Mouse (Mus musculus) layer of hippocampus, adult 18-20 months (tissue): Measurements from ENCODE around the gene Gm16442. TPM values are rescaled to one million over a fixed set of nuclear protein-coding genes. Genes with fewer than 3 reads are reported as not detected.
"Not testable (repeated sequence)": the region's sequence is repeated elsewhere in the genome, so short reads cannot be mapped to it uniquely, and the experiment has no call there.

Source experiments
- DNase-seq, 2 experiments: peaks; one replicate each; pipeline ENCODE4 v3.0.0; 2022; ENCODE audit warnings: low spot score in 2 of 2
- long read RNA-seq: library from polyadenylated mRNA; stranded (forward); transcript quantifications from one replicate; pipeline ENCODE4 v2.0.0, GENCODE M21; 2021
- total RNA-seq, 2 experiments: library from RNA; stranded (reverse); gene quantifications; 2 replicates each; pipeline ENCODE4 v1.2.3; 2021

Gm16442 gene
- not detected for total RNA-seq
- long read RNA-seq = 0 reads

DNA sequence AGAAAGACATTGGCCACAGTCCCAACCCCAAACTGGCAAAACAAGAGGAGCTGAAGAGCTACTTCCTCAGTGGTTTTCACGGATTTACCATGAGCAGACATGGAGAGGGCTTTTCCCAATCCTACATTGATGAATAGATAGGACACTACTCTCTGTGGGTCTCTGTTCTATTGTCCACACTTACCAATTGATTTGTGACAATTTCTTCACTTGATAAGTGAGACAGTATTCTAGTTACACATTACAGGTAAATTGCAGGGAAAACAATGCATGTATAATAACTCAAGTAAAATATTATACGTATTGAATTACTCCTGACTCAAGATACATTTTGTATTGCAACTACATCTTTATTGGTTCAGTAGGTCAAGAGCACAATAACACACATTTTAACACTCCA lies at the start of gene Gm16442:
Gene Gm16442 (minus strand): TSS at position 101 of the 400 bp plus-strand sequence.
- DNase-seq = not testable (repeated sequence)

DNA sequence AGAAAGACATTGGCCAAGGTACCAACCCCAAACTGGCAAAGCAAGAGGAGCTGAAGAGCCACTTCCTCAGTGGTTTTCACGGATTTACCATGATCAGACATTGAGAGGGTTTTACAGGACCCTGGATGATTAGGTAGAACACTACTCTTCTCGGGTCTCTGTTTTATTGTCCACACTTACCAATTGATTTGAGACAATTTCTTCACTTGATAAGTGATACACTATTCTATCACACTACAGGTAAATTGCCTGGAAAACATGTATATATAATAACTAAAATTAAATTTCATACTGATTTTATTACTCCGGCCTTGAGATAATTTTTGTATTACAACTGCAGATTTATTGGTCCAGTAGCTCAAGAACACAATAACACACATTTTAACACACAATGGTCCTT lies 45.9 kb upstream of the Gm16442 start, which contains the start of gene Vmn1r94:
Gene Vmn1r94 (minus strand): TSS at position 101 of the 400 bp plus-strand sequence.
- not testable (repeated sequence) for DNase-seq

DNA sequence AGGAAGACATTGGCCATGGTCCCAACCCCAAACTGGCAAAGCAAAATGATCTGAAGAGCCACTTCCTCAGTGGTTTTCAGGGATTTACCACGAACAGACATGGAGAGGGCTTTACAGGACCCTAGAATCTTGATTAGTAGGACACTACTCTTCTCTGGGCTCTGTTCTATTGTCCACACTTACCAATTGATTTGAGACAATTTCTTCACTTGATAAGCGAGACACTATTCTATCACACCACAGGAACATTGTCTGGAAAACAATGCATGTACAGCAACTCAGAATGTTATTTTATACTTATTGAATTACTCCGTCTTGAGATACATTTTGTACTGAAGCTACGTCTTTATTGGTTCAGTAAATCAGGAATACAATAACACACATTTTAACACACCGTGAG lies 16.6 kb upstream of the Gm16442 start, which contains the start of gene Vmn1r93:
Gene Vmn1r93 (minus strand): TSS at position 101 of the 400 bp plus-strand sequence.
- not testable (repeated sequence) for DNase-seq

DNA sequence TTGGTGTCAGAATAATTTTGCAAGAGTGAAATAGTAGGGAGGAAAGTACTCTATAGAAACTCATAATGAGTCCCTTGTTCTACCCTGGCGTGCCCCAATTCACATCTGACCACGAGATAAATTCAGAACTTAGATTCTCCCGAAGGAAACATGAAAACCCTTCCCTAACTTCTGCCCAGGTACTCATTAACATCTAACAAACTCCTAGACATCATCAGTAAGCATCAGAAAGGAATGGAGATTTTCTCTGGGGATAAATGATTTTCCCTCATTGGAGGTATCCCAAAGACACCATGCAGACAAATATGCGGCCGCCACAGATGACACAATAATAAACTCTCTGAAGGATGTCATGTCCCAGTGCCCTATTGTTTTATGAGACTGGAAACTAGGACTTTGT lies 23.0 kb downstream of the Gm16442 start, which contains the start of gene Vmn1r91:
Gene Vmn1r91 (plus strand): TSS at position 301 of the 400 bp plus-strand sequence.
- not testable (repeated sequence) for DNase-seq

DNA sequence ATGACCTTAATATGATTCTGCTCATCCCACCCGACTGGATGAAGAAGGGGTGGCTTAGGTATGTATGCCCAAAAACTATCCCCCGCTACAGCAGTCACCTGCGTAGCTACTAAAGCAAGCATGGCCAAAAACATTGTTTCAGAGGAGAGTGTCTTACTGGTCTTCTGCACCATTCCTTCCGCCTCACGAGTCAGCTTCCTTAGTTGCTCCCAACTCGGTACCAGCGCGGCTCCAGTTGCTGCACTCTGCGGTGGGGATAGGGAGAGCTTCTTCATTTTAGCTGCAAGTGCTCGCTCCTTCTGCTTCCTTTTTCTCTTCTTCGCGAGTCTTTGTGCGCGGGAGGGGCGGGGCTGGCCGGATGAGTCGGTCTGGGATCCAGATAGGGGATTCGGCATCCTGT lies 44.3 kb downstream of the Gm16442 start:
- not testable (repeated sequence) for DNase-seq

Other genes starting within 250 kb of the Gm16442 start
- gene Ceacam19, start 234.6 kb downstream of the Gm16442 start, total RNA-seq = not detected
- 10 to 100 TPM; 12.4 to 12.8 TPM for gene Pvr, start 201.4 kb downstream of the Gm16442 start, total RNA-seq
- not detected for gene Igsf23, start 171.8 kb downstream of the Gm16442 start, total RNA-seq
- not detected for gene Ceacam20, start 157.2 kb downstream of the Gm16442 start, total RNA-seq
- gene Nlrp9b, start 131.1 kb downstream of the Gm16442 start, total RNA-seq = not detected
- gene Vmn1r91, start 22.9 kb downstream of the Gm16442 start, total RNA-seq = not detected
- not detected for gene Vmn1r93, start 16.5 kb upstream of the Gm16442 start, total RNA-seq
- not detected for gene Vmn1r94, start 45.8 kb upstream of the Gm16442 start, total RNA-seq
- not detected for gene Vmn1r95, start 71.1 kb upstream of the Gm16442 start, total RNA-seq
- gene Gm6164, start 83.0 kb upstream of the Gm16442 start, total RNA-seq = not detected
- not detected for gene Gm4498, start 111.2 kb upstream of the Gm16442 start, total RNA-seq
- gene Gm5890, start 140.3 kb upstream of the Gm16442 start, total RNA-seq = not detected
- gene Gm4133, start 211.5 kb upstream of the Gm16442 start, total RNA-seq = not detected